Comparison of ENCODE assay signal across 9 mouse cellular contexts in genomic region chr13:55099066-55099725, GRCm38 (mm10). TPM values are rescaled to one million over a fixed set of nuclear protein-coding genes. Genes with fewer than 3 reads are reported as not detected.
A peak's percentile ranks its signal among the peaks of the same experiment; 100 is the strongest.
DNase-seq lines count a peak whose midpoint lies in the region; ATAC-seq and TF ChIP-seq lines count a peak whose summit lies in the region.
"Had no signal": no experiment of that assay in that cellular context is flagged by ENCODE, and none has a peak within 500 bp of the region (broad histone marks: within the 10 kb centered on the region; RNA-seq: fewer than 3 reads in every experiment).

No protein-coding gene starts in this region.

- TF ChIP-seq POLR2A in ES-Bruce4 (IDR thresholded peaks at IDR 0.05; ENCODE audit: insufficient read depth, low read length), result no peak
- no peak for TF ChIP-seq POLR2A in thymus, adult 2 months (IDR thresholded peaks at IDR 0.05; ENCODE audit: control insufficient read depth, extremely low read depth, insufficient read depth, low read length, poor library complexity)

- H3K36me3 ChIP-seq in ES-Bruce4 (ENCODE audit: control insufficient read depth, insufficient read depth, low read length, poor library complexity, severe bottlenecking), result no peaks in the 10 kb centered on the region
- no peaks in the 10 kb centered on the region for H3K36me3 ChIP-seq in embryonic facial prominence, embryonic 11.5 days (replicated peaks; ENCODE audit: control insufficient read depth, insufficient read depth, low read depth, low read length)
- no peaks in the 10 kb centered on the region for H3K36me3 ChIP-seq in limb, embryonic 10.5 days
- H3K36me3 ChIP-seq in thymus, adult 2 months (ENCODE audit: control insufficient read depth, insufficient read depth, low read length), result no peaks in the 10 kb centered on the region

- 35% methylated on average over 20 of the region's 20 CpGs for WGBS in embryonic facial prominence, embryonic 11.5 days
- WGBS in limb, embryonic 10.5 days, result 41% methylated on average over 20 of the region's 20 CpGs
- WGBS in thymus, adult 2 months, result 18% methylated on average over 20 of the region's 20 CpGs

- no peak overlapping the region for H3K27ac ChIP-seq in ES-Bruce4 (ENCODE audit: insufficient read depth, low read length)
- H3K27ac ChIP-seq in embryonic facial prominence, embryonic 11.5 days (replicated peaks; ENCODE audit: low read depth, low read length), result peak overlapping the region; percentile 89
- peak overlapping the region; percentile 95 for H3K27ac ChIP-seq in limb, embryonic 10.5 days
- H3K27ac ChIP-seq in thymus, adult 2 months (ENCODE audit: control insufficient read depth, insufficient read depth, low read length), result no peak overlapping the region

- H3K4me2 ChIP-seq in embryonic facial prominence, embryonic 11.5 days (ENCODE audit: low read depth, low read length), result peak overlapping the region; percentile 63

- no peak for TF ChIP-seq CTCF in ES-Bruce4 (IDR thresholded peaks at IDR 0.05; ENCODE audit: low read depth, low read length)
- no peak for TF ChIP-seq CTCF in thymus, adult 2 months (IDR thresholded peaks at IDR 0.05; ENCODE audit: borderline replicate concordance, control insufficient read depth, extremely low read depth, insufficient read depth, low read length, poor library complexity)

- H3K4me3 ChIP-seq in ES-Bruce4 (ENCODE audit: low read depth, low read length), result peak overlapping the region; percentile 74
- H3K4me3 ChIP-seq in embryonic facial prominence, embryonic 11.5 days (ENCODE audit: low read depth, low read length), result peak overlapping the region; percentile 85
- H3K4me3 ChIP-seq in limb, embryonic 10.5 days, result peak overlapping the region; percentile 92
- H3K4me3 ChIP-seq in thymus, adult 2 months (ENCODE audit: control insufficient read depth, insufficient read depth, low read length), result peak overlapping the region; percentile 73

- DNase-seq in adrenal gland, postnatal 36 days, result peak; percentile 19 to 22
- no peak for DNase-seq in adrenal gland, postnatal 4 days (ENCODE audit: low spot score in 2 of 2)
- DNase-seq in embryonic facial prominence, embryonic 11.5 days (ENCODE audit: low spot score), result peak; percentile 41
- DNase-seq in heart, postnatal 36 days, result peak; percentile 13 to 34
- DNase-seq in limb, embryonic 10.5 days (ENCODE audit: low spot score), result no peak
- peak; percentile 6 for DNase-seq in mesoderm, embryonic 11.5 days (ENCODE audit: low read depth, low spot score)
- peak; percentile 39 for DNase-seq in thymus, adult 2 months

- H3K4me1 ChIP-seq in ES-Bruce4 (ENCODE audit: control insufficient read depth, insufficient read depth, low read length), result no peaks in the 10 kb centered on the region
- H3K4me1 ChIP-seq in embryonic facial prominence, embryonic 11.5 days (ENCODE audit: control insufficient read depth, insufficient read depth, low read length), result no peaks in the 10 kb centered on the region
- peaks cover 12% of the 10 kb centered on the region for H3K4me1 ChIP-seq in limb, embryonic 10.5 days
- H3K4me1 ChIP-seq in thymus, adult 2 months (replicated peaks; ENCODE audit: control insufficient read depth, insufficient read depth, low read length), result peaks cover 13% of the 10 kb centered on the region

- intact Hi-C loops in heart, postnatal 36 days (cut with DNase I), result no loop called here

- no peaks in the 10 kb centered on the region for H3K27me3 ChIP-seq in ES-Bruce4 (ENCODE audit: control insufficient read depth, insufficient read depth, low read length, poor library complexity, severe bottlenecking)
- H3K27me3 ChIP-seq in embryonic facial prominence, embryonic 11.5 days (ENCODE audit: control insufficient read depth, insufficient read depth, low read length), result no peaks in the 10 kb centered on the region
- H3K27me3 ChIP-seq in limb, embryonic 10.5 days (ENCODE audit: low read depth, poor library complexity, severe bottlenecking), result no peaks in the 10 kb centered on the region
- H3K27me3 ChIP-seq in thymus, adult 2 months (ENCODE audit: control insufficient read depth, insufficient read depth, low read length), result no peaks in the 10 kb centered on the region

- peak overlapping the region; percentile 82 for H3K9ac ChIP-seq in ES-Bruce4 (ENCODE audit: low read depth, poor library complexity, severe bottlenecking)
- peak overlapping the region; percentile 92 for H3K9ac ChIP-seq in embryonic facial prominence, embryonic 11.5 days (replicated peaks; ENCODE audit: low read length)

- TF ChIP-seq EP300 in ES-Bruce4 (IDR thresholded peaks at IDR 0.05; ENCODE audit: insufficient read depth, low read depth, low read length), result no peak

- ATAC-seq in embryonic facial prominence, embryonic 11.5 days (replicated peaks; ENCODE audit: insufficient number of reproducible peaks, low FRiP score, low TSS enrichment, low read depth), result no peak

- H3K9me3 ChIP-seq in ES-Bruce4 (replicated peaks; ENCODE audit: control insufficient read depth, insufficient read depth, low read length, poor library complexity, severe bottlenecking), result peaks cover 3% of the 10 kb centered on the region; the same call in 1 of the 2 replicates
- H3K9me3 ChIP-seq in embryonic facial prominence, embryonic 11.5 days (replicated peaks; ENCODE audit: control insufficient read depth, low read length), result no peaks in the 10 kb centered on the region
- no peaks in the 10 kb centered on the region for H3K9me3 ChIP-seq in limb, embryonic 10.5 days (replicated peaks)

RNA-seq across cellular contexts. Expression of gene Uimc1, which starts 0.9 kb away (rescaled TPM):
- total RNA-seq in adrenal gland, postnatal 36 days (2021), result 10 to 100 TPM; 27.1 to 29.4 TPM
- 10 to 100 TPM; 31.6 to 34.2 TPM for total RNA-seq in adrenal gland, postnatal 4 days (2021)
- polyA plus RNA-seq in ES-Bruce4 (2011; ENCODE audit: insufficient read depth, insufficient read length, low read depth, missing spikeins), result 29.8 and 29.9 TPM in 2 replicates
- polyA plus RNA-seq in embryonic facial prominence, embryonic 11.5 days (2014; fragmentation: Nextera tagmentation; extraction: Ambion mirVana), result 26.2 and 35.1 TPM in 2 replicates
- 10 to 100 TPM; 18.4 to 21.9 TPM for total RNA-seq in heart, postnatal 36 days (2021)
- polyA plus RNA-seq in limb, embryonic 10.5 days (2016; fragmentation: Nextera tagmentation; extraction: Ambion mirVana), result 21.2 and 24.4 TPM in 2 replicates
- polyA plus RNA-seq in thymus, adult 2 months (2012; rRNA removed), result 7.8 and 8.7 TPM in 2 replicates

RNA-seq across cellular contexts. Expression of gene Zfp346, which starts 5.9 kb away (rescaled TPM):
- 10 to 100 TPM; 45.8 to 50.9 TPM for total RNA-seq in adrenal gland, postnatal 36 days (2021)
- total RNA-seq in adrenal gland, postnatal 4 days (2021), result 10 to 100 TPM; 50.0 to 61.0 TPM
- 37.0 and 38.2 TPM in 2 replicates for polyA plus RNA-seq in ES-Bruce4 (2011; ENCODE audit: insufficient read depth, insufficient read length, low read depth, missing spikeins)
- polyA plus RNA-seq in embryonic facial prominence, embryonic 11.5 days (2014; fragmentation: Nextera tagmentation; extraction: Ambion mirVana), result 19.0 and 19.6 TPM in 2 replicates
- 10 to 100 TPM; 17.4 to 23.6 TPM for total RNA-seq in heart, postnatal 36 days (2021)
- 25.0 and 30.0 TPM in 2 replicates for polyA plus RNA-seq in limb, embryonic 10.5 days (2016; fragmentation: Nextera tagmentation; extraction: Ambion mirVana)
- 32.2 and 38.7 TPM in 2 replicates for polyA plus RNA-seq in thymus, adult 2 months (2012; rRNA removed)

RNA-seq across cellular contexts. Expression of gene Gm17617, which starts 34.2 kb away (rescaled TPM):
- total RNA-seq in adrenal gland, postnatal 36 days (2021), result not detected
- total RNA-seq in adrenal gland, postnatal 4 days (2021), result not detected
- polyA plus RNA-seq in ES-Bruce4 (2011; ENCODE audit: insufficient read depth, insufficient read length, low read depth, missing spikeins), result not detected in 2 replicates
- polyA plus RNA-seq in embryonic facial prominence, embryonic 11.5 days (2014; fragmentation: Nextera tagmentation; extraction: Ambion mirVana), result not detected in 2 replicates
- total RNA-seq in heart, postnatal 36 days (2021), result not detected
- polyA plus RNA-seq in limb, embryonic 10.5 days (2016; fragmentation: Nextera tagmentation; extraction: Ambion mirVana), result not detected in 2 replicates
- polyA plus RNA-seq in thymus, adult 2 months (2012; rRNA removed), result not detected in 2 replicates
- total RNA-seq: left cerebral cortex, postnatal 14 days had no signal

RNA-seq across cellular contexts. Expression of gene Fgfr4, which starts 53.2 kb away (rescaled TPM):
- 10 to 100 TPM; 35.9 to 61.1 TPM for total RNA-seq in adrenal gland, postnatal 36 days (2021)
- total RNA-seq in adrenal gland, postnatal 4 days (2021), result 10 to 100 TPM; 35.8 to 39.6 TPM
- polyA plus RNA-seq in ES-Bruce4 (2011; ENCODE audit: insufficient read depth, insufficient read length, low read depth, missing spikeins), result 0.93 and 1.0 TPM in 2 replicates
- polyA plus RNA-seq in embryonic facial prominence, embryonic 11.5 days (2014; fragmentation: Nextera tagmentation; extraction: Ambion mirVana), result 1.4 and 1.6 TPM in 2 replicates
- total RNA-seq in heart, postnatal 36 days (2021), result under 1 TPM; 0.36 to 0.73 TPM
- 0.73 and 2.1 TPM in 2 replicates for polyA plus RNA-seq in limb, embryonic 10.5 days (2016; fragmentation: Nextera tagmentation; extraction: Ambion mirVana)
- polyA plus RNA-seq in thymus, adult 2 months (2012; rRNA removed), result 0.50 and 0.63 TPM in 2 replicates

Comparison
In these comparisons a context has a peak if more than half of its experiments do, and no peak if none do; other contexts are left out.
1. DNase-seq: peak in adrenal gland, postnatal 36 days (2 of 2), embryonic facial prominence, embryonic 11.5 days (single experiment), heart, postnatal 36 days (2 of 2), mesoderm, embryonic 11.5 days (single experiment) and thymus, adult 2 months (single experiment); none in adrenal gland, postnatal 4 days (0 of 2) and limb, embryonic 10.5 days (single experiment).
2. H3K27ac ChIP-seq: peak in embryonic facial prominence, embryonic 11.5 days (single experiment) and limb, embryonic 10.5 days (single experiment); none in ES-Bruce4 (single experiment) and thymus, adult 2 months (single experiment).
3. Peak in every context shown above with its lines, with median percentiles within 50 percentile points of each other: H3K4me3 ChIP-seq.